Mouse (Mus musculus): ENCODE results near the gene Rbm19.
A peak's percentile ranks its signal among the peaks of the same experiment; 100 is the strongest.

DNA sequence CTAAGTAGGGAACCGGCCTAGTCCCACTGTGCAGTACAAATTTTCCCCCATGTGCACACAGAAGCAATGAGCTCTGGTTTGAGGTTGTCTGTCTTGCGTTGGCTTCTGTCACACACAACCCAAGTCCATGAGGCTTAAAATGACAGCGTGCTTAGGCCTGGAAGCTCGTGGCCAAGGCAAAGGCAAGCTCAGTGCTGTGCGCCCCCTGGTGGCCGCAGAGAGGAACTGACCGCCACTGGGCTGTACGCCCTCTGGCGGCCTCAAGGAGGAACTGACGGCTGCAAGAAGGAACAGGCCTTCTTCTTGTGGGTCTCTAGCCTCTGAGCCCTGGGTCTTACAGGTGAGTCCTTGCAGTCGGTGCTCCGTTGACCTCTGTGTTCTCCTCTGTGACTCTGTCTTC, 13.5 kb upstream of the Rbm19 start:
- TF ChIP-seq CTCF (conservative IDR thresholded peaks at IDR 0.05; ENCODE audit: low read length) (peak; percentile 100), NANOG (IDR thresholded peaks at IDR 0.05; ENCODE audit: borderline replicate concordance, low read length) (no peak), POU5F1 (IDR thresholded peaks at IDR 0.05; ENCODE audit: borderline replicate concordance, low read length) (no peak)
